Mouse (Mus musculus) left cerebral cortex, postnatal 36 days (tissue): ENCODE data around the gene Obp2b. TPM values are rescaled to one million over a fixed set of nuclear protein-coding genes. Genes with fewer than 3 reads are reported as not detected.

Source experiments
- DNase-seq, 2 experiments: peaks; one replicate each; pipeline ENCODE4 v3.0.0; 2021 to 2022; ENCODE audit warnings: low spot score in 2 of 2, mixed read lengths in 1 of 2
- intact Hi-C: fragments of 180-260 bp; cut with DNase I; formaldehyde crosslinking; loops from one replicate; pipeline ENCODE4 v1.15.1; 2025
- total RNA-seq, 2 experiments: library from RNA; stranded (reverse); gene quantifications; 2 replicates each; pipeline ENCODE4 v1.2.3; 2021

Obp2b gene
- total RNA-seq, 2 experiments from 2014 or later, result not detected

DNA sequence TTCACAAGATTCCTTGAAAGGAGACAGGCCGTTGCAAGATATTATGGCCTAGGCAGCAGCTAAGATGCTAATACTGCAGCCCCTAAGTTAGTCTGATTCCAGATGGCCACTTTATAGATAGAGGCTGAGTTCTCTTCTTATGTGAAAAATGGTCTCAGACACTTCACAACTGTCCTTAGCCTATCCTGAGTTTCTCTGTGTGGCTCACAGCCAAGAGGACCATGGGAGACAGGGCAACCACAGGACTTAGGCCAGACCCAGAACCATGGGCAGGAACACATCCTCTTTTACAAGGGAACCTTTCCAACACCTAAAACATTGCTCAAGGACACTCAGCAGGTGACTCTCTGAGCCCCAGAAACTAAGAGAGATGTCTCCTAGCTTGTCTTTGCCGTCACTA, 36.7 kb downstream of the Obp2b start:
- DNase-seq, result no peak
- intact Hi-C loops, result no loop called here

DNA sequence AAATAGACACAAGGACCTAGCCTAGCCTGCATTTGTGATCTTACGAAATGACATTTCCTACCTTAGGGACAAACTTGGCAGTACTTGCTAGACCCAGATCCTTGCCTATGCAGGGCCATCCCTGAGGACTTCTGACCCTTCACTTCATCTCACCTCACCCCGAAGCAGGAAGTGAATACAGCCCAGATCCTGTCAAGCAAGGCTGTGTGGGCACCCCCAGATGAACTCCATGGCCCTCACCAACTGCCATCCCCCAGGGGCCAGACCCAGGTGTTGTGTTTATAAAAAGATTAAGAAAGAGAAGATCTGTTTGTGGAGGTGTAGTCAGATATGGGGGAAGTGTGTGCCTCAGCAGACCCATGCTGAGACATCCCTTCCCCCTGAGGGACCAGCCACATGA, 37.8 kb downstream of the Obp2b start:
- DNase-seq, result no peak
- intact Hi-C loops, result no loop called here

DNA sequence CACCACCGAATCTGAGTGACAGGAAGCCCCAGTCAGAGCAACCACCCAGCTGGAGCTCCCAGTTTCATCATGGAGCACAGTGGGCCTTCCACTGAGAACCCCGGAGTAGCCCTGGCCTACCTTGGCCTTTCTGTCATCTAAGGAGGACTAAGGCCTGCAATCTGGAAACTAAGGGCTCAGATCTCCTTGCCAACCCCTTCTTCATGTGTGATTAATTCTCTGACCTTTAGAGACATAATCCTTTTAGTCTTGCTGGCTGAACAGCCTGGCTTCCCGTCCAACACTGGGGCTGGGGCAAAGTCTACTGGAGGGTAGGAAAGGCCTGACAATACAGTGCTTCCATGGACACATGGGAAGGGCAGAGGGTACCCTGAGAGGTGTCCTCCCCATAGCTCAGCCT, 39.2 kb downstream of the Obp2b start:
- intact Hi-C loops, result no loop called here
- DNase-seq, result no peak

DNA sequence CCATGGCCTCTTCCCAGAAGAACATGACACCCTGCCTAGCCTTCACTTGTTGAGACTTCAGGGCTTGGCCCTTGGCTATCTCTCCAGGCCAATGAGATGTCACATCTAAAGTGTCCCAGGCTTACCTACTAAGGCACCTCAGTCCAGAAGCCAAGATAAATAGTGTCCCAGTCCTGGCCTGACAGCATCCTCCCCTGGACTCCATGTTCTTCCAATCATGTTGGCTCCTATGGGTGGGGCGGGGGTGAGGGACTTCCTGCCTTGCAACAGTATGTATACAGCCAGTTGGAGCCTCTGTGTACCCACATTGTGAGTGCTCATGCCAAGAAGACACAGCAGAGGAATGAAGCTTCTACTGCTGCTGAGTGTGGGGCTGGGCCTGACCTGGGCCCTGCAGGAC, 39.9 kb downstream of the Obp2b start, which contains the start of gene Lcn11:
Lcn11 (plus strand) TSS at position 301 of the 400 bp plus-strand sequence.
- intact Hi-C loops, result no loop called here
- no peak for DNase-seq

DNA sequence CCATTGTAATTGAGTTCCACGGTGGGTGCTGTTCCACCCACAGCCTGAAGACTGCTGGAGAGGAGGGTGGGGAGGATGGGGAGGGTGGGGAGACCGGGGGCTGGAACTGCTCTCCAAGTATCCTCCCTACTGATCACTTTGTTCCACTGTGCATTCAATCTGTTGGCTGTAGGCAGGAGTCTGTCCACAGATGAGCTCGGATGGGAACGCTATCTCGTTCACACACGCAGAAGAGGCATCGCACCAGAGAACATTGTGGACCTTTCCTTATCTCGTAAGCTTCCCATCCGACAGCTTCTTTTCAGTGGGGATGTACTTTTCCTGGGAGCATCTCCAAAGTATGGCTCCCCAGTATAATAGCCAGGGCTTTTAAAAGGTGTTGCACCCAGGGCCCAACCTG, 42.3 kb downstream of the Obp2b start:
- DNase-seq, result no peak
- intact Hi-C loops, result no loop called here

DNA sequence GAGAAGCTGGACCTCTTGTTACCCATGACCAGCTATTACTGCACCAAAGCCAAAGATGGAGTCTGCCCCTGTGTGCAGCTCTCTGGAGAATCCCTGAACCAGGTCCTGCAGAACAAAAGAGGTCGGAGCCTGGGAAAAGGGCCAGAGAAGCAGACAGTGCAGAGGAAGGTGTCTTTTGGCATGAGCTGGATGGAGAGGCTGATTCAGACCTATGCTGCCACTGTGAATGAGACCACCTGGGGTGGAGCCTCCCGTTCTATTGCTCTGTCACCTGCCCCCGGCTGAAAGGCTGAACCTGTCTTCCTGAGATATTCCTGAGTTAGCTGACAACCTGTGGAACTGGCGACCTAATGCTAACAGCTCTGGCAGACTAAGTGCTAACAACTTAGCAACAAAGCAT, 44.1 kb downstream of the Obp2b start:
- no peak for DNase-seq
- intact Hi-C loops, result no loop called here

DNA sequence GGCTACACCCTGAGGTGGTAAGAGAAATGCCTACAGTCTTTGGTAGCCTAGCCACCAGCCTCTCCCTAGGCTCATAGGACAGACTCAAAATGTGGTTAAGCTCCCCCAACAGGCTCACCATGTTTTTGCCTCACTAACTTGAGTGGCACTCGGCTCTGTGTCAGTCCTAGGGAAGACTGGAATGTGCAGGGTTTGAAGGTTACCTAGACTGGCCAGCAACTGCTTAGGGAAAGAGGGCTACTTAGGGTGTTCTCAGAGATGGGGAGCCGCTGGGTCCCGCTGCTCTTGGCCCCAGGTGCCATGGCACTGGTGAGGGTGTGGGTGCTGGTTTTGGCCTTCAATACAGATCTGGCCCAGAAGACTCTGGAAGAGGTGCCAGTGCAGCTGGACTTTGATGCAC, 45.1 kb downstream of the Obp2b start, which contains the start of gene Gm13539:
Gm13539 (plus strand) TSS at position 301 of the 400 bp plus-strand sequence.
- intact Hi-C loops, result no loop called here
- no peak for DNase-seq

DNA sequence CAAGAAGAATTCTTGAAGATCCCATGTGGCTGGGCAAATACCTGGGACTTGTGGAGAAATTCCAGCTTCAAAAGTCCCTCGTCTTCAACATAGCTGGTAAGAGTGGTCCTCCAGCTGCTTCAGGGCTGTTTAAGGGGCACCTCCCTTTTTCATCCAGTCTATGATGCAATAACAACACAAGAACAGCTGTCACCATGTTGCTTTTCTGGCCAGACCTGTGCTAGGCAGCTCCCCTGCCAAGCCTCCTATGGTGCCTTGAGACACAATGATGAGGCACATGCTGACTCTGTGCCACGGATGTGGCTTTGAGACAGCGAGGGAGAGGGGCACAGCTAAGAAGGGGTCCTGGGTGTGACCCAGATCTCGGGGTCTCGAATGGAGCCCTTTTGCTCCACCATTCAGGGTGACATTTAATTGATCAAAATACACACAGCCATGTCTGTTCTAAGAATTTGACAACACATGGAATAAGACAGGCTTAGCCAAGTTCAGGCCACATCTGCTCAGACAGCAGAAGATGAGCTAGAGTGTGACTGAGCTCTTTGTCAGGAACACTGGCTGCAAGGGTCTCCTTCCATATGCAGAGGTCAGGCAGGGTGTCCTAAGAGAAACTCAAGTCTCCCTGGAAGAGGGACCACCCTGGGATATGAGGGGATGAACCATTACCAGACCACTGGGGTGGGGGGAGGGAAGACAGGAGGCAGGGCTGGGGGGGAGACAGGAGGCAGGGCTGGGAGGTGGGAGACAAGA, 48.9 kb downstream of the Obp2b start:
- intact Hi-C loops, result no loop called here
- no peak for DNase-seq

DNA sequence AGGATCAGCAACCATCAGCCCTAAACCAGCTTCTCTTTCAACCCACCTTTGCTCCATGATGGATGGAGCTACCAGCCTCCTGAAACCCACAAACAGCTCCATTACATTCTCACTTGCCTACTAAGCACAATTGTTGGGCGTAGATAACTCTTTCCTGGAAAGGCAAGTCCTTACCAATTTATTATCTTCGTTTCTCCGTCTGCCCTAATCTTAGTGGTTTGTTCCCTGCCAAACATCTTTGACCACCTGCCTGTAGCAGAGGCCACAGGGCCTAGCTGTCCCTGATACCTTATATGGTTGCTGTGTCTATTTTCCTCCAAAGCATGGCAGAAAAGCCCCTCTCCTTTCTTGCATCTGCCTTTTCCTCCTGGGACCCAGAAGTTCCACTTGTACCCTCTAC, 52.3 kb downstream of the Obp2b start:
- no peak for DNase-seq
- intact Hi-C loops, result no loop called here

Other genes with a start within 250 kb of the Obp2b start
- not detected for gene Lcn12, start 243.1 kb upstream of the Obp2b start, total RNA-seq
- gene Fbxw5, start 236.3 kb upstream of the Obp2b start, total RNA-seq, result 100 to 1,000 TPM; 107 to 127 TPM
- 1 to 10 TPM; 1.0 to 1.6 TPM for gene C8g, start 235.3 kb upstream of the Obp2b start, total RNA-seq
- 1 to 10 TPM; 8.7 to 9.3 TPM for gene Traf2, start 190.1 kb upstream of the Obp2b start, total RNA-seq
- 100 to 1,000 TPM; 189 to 236 TPM for gene Edf1, start 179.2 kb upstream of the Obp2b start, total RNA-seq
- gene Mamdc4, start 162.2 kb upstream of the Obp2b start, total RNA-seq, result 1 to 10 TPM; 1.4 to 2.4 TPM
- gene Phpt1, start 161.8 kb upstream of the Obp2b start, total RNA-seq, result 10 to 100 TPM; 74.6 to 75.4 TPM
- 100 to 1,000 TPM in 1 of 2 experiments, 10 to 100 TPM in 1; 99.8 to 110 TPM for gene Ajm1, start 155.3 kb upstream of the Obp2b start, total RNA-seq
- 100 to 1,000 TPM; 144 to 160 TPM for gene Rabl6, start 128.5 kb upstream of the Obp2b start, total RNA-seq
- gene Ccdc183, start 119.3 kb upstream of the Obp2b start, total RNA-seq, result not detected
- 10 to 100 TPM; 19.8 to 29.2 TPM for gene Tmem141, start 115.0 kb upstream of the Obp2b start, total RNA-seq
- under 1 TPM; 0.25 to 0.50 TPM for gene Fcna, start 109.0 kb upstream of the Obp2b start, total RNA-seq
- not detected for gene Lcn8, start 83.9 kb upstream of the Obp2b start, total RNA-seq
- gene Lcn5, start 79.1 kb upstream of the Obp2b start, total RNA-seq, result not detected
- gene Lcn6, start 60.2 kb upstream of the Obp2b start, total RNA-seq, result not detected
- not detected for gene Lcn10, start 54.3 kb upstream of the Obp2b start, total RNA-seq
- gene Obp2a, start 37.0 kb upstream of the Obp2b start, total RNA-seq, result not detected
- gene Bmyc, start 30.3 kb upstream of the Obp2b start, total RNA-seq, result 100 to 1,000 TPM in 1 of 2 experiments, 10 to 100 TPM in 1; 83.5 to 107 TPM
- not detected for gene Lcn3, start 28.6 kb downstream of the Obp2b start, total RNA-seq
- gene Lcn11, start 40.0 kb downstream of the Obp2b start, total RNA-seq, result not detected
- not detected for gene Gm13539, start 45.2 kb downstream of the Obp2b start, total RNA-seq
- gene Glt6d1, start 78.8 kb downstream of the Obp2b start, total RNA-seq, result not detected
- gene Lcn9, start 86.1 kb downstream of the Obp2b start, total RNA-seq, result not detected
- not detected for gene Sohlh1, start 110.2 kb downstream of the Obp2b start, total RNA-seq
- 100 to 1,000 TPM; 100 to 155 TPM for gene Kcnt1, start 126.7 kb downstream of the Obp2b start, total RNA-seq
- 100 to 1,000 TPM; 154 to 163 TPM for gene Camsap1, start 246.3 kb downstream of the Obp2b start, total RNA-seq